Mouse (Mus musculus) pancreas, adult 10 weeks (tissue): ENCODE data around the gene Cnga1. TPM values are rescaled to one million over a fixed set of nuclear protein-coding genes. Genes with fewer than 3 reads are reported as not detected.

Experiments used
- polyA plus RNA-seq: library from polyadenylated mRNA; stranded (reverse); fragments of 350-450 nt; fragmentation: Illumina TruSeq; extraction: RNeasy Lipid Tissue Mini Kit (QIAGEN cat#74804); gene quantifications from one replicate; pipeline ENCODE4 v1.2.3, GENCODE M21; 2015; ENCODE audit warnings: low read depth, low replicate concordance; ENCODE audit not compliant: insufficient read depth

The Cnga1 gene
- polyA plus RNA-seq = not detected

GRCm38 (mm10) chr5:72644175-72644574 lies at the start of gene Cnga1:
Cnga1 (minus strand) TSS chr5:72644275.

DNA sequence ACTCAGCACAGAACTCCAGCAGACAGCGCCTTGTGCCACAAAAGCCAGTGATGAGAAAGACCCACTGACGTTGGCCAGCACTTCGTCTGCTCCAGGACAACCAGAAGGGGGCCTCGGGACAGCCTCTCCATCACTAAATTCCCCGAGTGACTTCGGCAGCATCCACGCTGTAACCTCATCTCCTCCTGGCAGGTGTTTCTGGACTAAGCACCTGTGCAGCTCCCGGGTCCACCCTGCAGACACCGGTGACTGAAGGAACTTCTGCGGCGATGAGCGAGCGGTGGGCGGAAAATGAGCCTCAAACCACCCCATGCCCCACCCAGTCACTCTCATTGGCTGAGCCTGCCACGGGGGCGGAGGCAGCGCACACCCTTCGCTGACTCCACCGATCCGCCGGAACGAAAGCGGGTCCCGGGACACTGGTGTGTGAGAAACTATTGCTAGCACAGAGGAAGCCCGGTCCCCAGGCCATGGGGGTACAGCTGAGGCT lies 3.4 kb upstream of the Cnga1 start, which contains the start of gene Nipal1:
Nipal1 (plus strand) TSS at position 378 of the 490 bp plus-strand sequence.

GRCm38 (mm10) chr5:72587192-72587681 lies 56.8 kb downstream of the Cnga1 start, which contains the start of gene Gm5868:
Gm5868 (minus strand) TSS chr5:72587551.

DNA sequence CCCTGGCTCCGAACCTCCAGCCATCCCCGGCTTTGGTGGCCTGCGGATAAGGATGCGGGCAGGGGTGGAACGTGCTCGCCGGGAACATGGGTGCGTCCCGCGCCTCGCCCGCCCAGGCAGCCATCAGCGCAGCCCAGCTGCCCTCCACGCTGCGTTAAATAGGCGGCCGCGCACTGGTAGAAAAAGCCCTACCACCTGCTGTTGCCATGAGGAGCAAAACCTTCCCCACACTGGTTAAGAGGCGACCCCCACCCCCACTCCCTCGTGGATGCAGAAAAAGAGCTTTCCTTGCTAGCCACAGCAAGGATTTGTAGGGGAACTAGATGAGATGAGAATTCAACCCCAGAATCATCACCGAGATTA lies 63.1 kb downstream of the Cnga1 start, which contains the start of gene Zar1:
Zar1 (minus strand) TSS at position 285 of the 363 bp plus-strand sequence.

DNA sequence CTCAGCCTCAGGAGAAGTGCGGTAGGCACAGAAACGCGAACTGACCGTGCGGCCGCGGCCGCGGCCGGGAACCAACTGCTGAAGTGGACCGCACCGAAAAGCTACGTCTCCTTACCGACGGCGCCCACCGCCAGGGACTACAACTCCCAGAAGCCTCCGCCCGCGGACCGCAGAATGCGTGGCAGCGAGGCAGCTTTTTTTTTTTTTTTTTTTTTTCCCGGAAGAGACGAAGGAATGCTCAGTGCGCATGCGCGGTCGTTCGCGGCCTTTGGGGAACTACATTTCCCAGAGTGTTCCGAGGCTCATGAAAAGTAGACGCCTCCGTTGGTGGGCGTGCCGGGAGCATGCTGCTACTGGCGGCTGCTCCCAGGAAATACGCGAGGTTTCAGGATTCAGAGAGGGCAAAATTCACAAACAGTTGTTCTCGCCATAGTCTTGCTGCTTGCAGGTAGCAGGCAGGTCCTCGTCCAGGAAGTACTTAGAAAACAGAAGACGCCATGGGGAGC lies 84.5 kb downstream of the Cnga1 start, which contains the start of gene Nfxl1:
Nfxl1 (minus strand) TSS at position 141 of the 506 bp plus-strand sequence.

Other genes starting within 250 kb of the Cnga1 start
- 0.33 TPM for gene Corin, start 139.8 kb downstream of the Cnga1 start, polyA plus RNA-seq
- gene Nfxl1, start 84.6 kb downstream of the Cnga1 start, polyA plus RNA-seq = 17.7 TPM
- not detected for gene Zar1, start 63.0 kb downstream of the Cnga1 start, polyA plus RNA-seq
- gene Gm5868, start 56.7 kb downstream of the Cnga1 start, polyA plus RNA-seq = not detected
- gene Nipal1, start 3.5 kb upstream of the Cnga1 start, polyA plus RNA-seq = 2.0 TPM
- gene Txk, start 108.5 kb upstream of the Cnga1 start, polyA plus RNA-seq = not detected
- 2.1 TPM for gene Tec, start 224.2 kb upstream of the Cnga1 start, polyA plus RNA-seq